Mouse (Mus musculus): ENCODE data around the gene Myo16. TPM values are rescaled to one million over a fixed set of nuclear protein-coding genes. Genes with fewer than 3 reads are reported as not detected.

Myo16 gene
- polyA plus RNA-seq, 1 experiment from 2014 or later: 0.50 TPM

GRCm38 (mm10) chr8:10474446-10474845 is 320.7 kb downstream of the Myo16 start:
- Histone ChIP-seq H3K27ac (no peak overlapping the region), H3K4me3 (no peak overlapping the region), H3K36me3 (replicated peaks) (no peaks in the 10 kb centered on the region), H3K9me3 (no peaks in the 10 kb centered on the region), H3K27me3 (ENCODE audit: poor library complexity, severe bottlenecking) (no peaks in the 10 kb centered on the region), H3K4me1 (0 out of 2 replicates have a peak, but pooled peaks cover 2% of the 10 kb centered on the region)
- 89% methylated on average over 3 of the region's 3 CpGs for WGBS
- no peak for DNase-seq (ENCODE audit: extremely low spot score, low spot score)

- H3K27me3 ChIP-seq (ENCODE audit: poor library complexity, severe bottlenecking): no peaks in the 10 kb centered on the region
- no peak overlapping the region for H3K27ac ChIP-seq
- WGBS: 91% methylated on average over 10 of the region's 10 CpGs
- no peak overlapping the region for H3K4me3 ChIP-seq
- no peaks in the 10 kb centered on the region for H3K9me3 ChIP-seq
- H3K4me1 ChIP-seq: 0 out of 2 replicates have a peak, but pooled peaks cover 2% of the 10 kb centered on the region
- no peaks in the 10 kb centered on the region for H3K36me3 ChIP-seq (replicated peaks)
- DNase-seq (ENCODE audit: extremely low spot score, low spot score): no peak
Measured at GRCm38 (mm10) chr8:10479059-10479458, 325.3 kb downstream of the Myo16 start.

- no peak overlapping the region for H3K27ac ChIP-seq
- no peak for DNase-seq (ENCODE audit: extremely low spot score, low spot score)
- no peaks in the 10 kb centered on the region for H3K4me1 ChIP-seq
- H3K9me3 ChIP-seq: no peaks in the 10 kb centered on the region
- H3K4me3 ChIP-seq: no peak overlapping the region
- H3K27me3 ChIP-seq (ENCODE audit: poor library complexity, severe bottlenecking): no peaks in the 10 kb centered on the region
- WGBS: 90% methylated on average over 8 of the region's 8 CpGs
- H3K36me3 ChIP-seq (replicated peaks): no peaks in the 10 kb centered on the region
Measured at GRCm38 (mm10) chr8:10480850-10481249, 327.1 kb downstream of the Myo16 start.

GRCm38 (mm10) chr8:10482064-10482463 is 328.4 kb downstream of the Myo16 start:
- no peak overlapping the region for H3K27ac ChIP-seq
- H3K9me3 ChIP-seq: no peaks in the 10 kb centered on the region
- no peak for DNase-seq (ENCODE audit: extremely low spot score, low spot score)
- WGBS: 88% methylated on average over 5 of the region's 5 CpGs
- no peak overlapping the region for H3K4me3 ChIP-seq
- no peaks in the 10 kb centered on the region for H3K27me3 ChIP-seq (ENCODE audit: poor library complexity, severe bottlenecking)
- H3K4me1 ChIP-seq: no peaks in the 10 kb centered on the region
- H3K36me3 ChIP-seq (replicated peaks): no peaks in the 10 kb centered on the region

- no peaks in the 10 kb centered on the region for H3K27me3 ChIP-seq (ENCODE audit: poor library complexity, severe bottlenecking)
- no peak overlapping the region for H3K4me3 ChIP-seq
- 82% methylated on average over 1 of the region's 1 CpGs for whole genome bisulfite sequencing
- no peak for DNase-seq (ENCODE audit: extremely low spot score, low spot score)
- no peaks in the 10 kb centered on the region for H3K9me3 ChIP-seq
- H3K27ac ChIP-seq: no peak overlapping the region
- no peaks in the 10 kb centered on the region for H3K36me3 ChIP-seq (replicated peaks)
- no peaks in the 10 kb centered on the region for H3K4me1 ChIP-seq
Measured at GRCm38 (mm10) chr8:10482880-10483279, 329.2 kb downstream of the Myo16 start.

- no peak overlapping the region for H3K4me3 ChIP-seq
- 78% methylated on average over 5 of the region's 5 CpGs for WGBS
Measured at GRCm38 (mm10) chr8:10483841-10484240, 330.1 kb downstream of the Myo16 start.

GRCm38 (mm10) chr8:10489738-10490419 is 336.2 kb downstream of the Myo16 start:
- H3K27ac ChIP-seq: no peak overlapping the region
- WGBS: 92% methylated on average over 10 of the region's 10 CpGs
- no peaks in the 10 kb centered on the region for H3K4me1 ChIP-seq
- H3K27me3 ChIP-seq (ENCODE audit: poor library complexity, severe bottlenecking): no peaks in the 10 kb centered on the region
- DNase-seq (ENCODE audit: extremely low spot score, low spot score): no peak
- H3K9me3 ChIP-seq: no peaks in the 10 kb centered on the region
- H3K36me3 ChIP-seq (replicated peaks): no peaks in the 10 kb centered on the region
- H3K4me3 ChIP-seq: no peak overlapping the region

More at GRCm38 (mm10) chr8:10483841-10484240, 330.1 kb downstream of the Myo16 start:
- Histone ChIP-seq H3K27me3 (ENCODE audit: poor library complexity, severe bottlenecking) (no peaks in the 10 kb centered on the region), H3K36me3 (replicated peaks) (no peaks in the 10 kb centered on the region), H3K4me1 (no peaks in the 10 kb centered on the region), H3K27ac (no peak overlapping the region), H3K9me3 (no peaks in the 10 kb centered on the region)
- DNase-seq (ENCODE audit: extremely low spot score, low spot score): no peak

GRCm38 (mm10) chr8:10490420-10490784 is 336.7 kb downstream of the Myo16 start:
- 97% methylated on average over 2 of the region's 2 CpGs for WGBS
- H3K27me3 ChIP-seq (ENCODE audit: poor library complexity, severe bottlenecking): no peaks in the 10 kb centered on the region
- H3K9me3 ChIP-seq: no peaks in the 10 kb centered on the region

GRCm38 (mm10) chr8:10490874-10491273 is 337.2 kb downstream of the Myo16 start:
- H3K27me3 ChIP-seq (ENCODE audit: poor library complexity, severe bottlenecking): no peaks in the 10 kb centered on the region
- 86% methylated on average over 6 of the region's 6 CpGs for WGBS

More at GRCm38 (mm10) chr8:10490420-10490784, 336.7 kb downstream of the Myo16 start:
- no peak for DNase-seq (ENCODE audit: extremely low spot score, low spot score)
- Histone ChIP-seq H3K27ac (no peak overlapping the region), H3K4me3 (no peak overlapping the region), H3K36me3 (replicated peaks) (no peaks in the 10 kb centered on the region), H3K4me1 (no peaks in the 10 kb centered on the region)

GRCm38 (mm10) chr8:10499846-10500245 is 346.1 kb downstream of the Myo16 start:
- 0 out of 2 replicates have a peak overlapping the region, but pooled peaks have one; percentile 44 for H3K27ac ChIP-seq
- WGBS: 25% methylated on average over 8 of the region's 8 CpGs
- no peaks in the 10 kb centered on the region for H3K36me3 ChIP-seq (replicated peaks)
- H3K4me3 ChIP-seq: no peak overlapping the region
- H3K27me3 ChIP-seq (ENCODE audit: poor library complexity, severe bottlenecking): no peaks in the 10 kb centered on the region
- H3K4me1 ChIP-seq: peaks cover 5% of the 10 kb centered on the region
- peaks cover 7% of the 10 kb centered on the region; the same call in 1 of the 2 replicates for H3K9me3 ChIP-seq
- DNase-seq (ENCODE audit: extremely low spot score, low spot score): no peak

More at GRCm38 (mm10) chr8:10490874-10491273, 337.2 kb downstream of the Myo16 start:
- no peak overlapping the region for H3K4me3 ChIP-seq
- peaks cover 1% of the 10 kb centered on the region; the same call in 1 of the 2 replicates for H3K9me3 ChIP-seq
- no peak for DNase-seq (ENCODE audit: extremely low spot score, low spot score)
- no peaks in the 10 kb centered on the region for H3K4me1 ChIP-seq
- no peaks in the 10 kb centered on the region for H3K36me3 ChIP-seq (replicated peaks)
- no peak overlapping the region for H3K27ac ChIP-seq

- 84% methylated on average over 6 of the region's 6 CpGs for WGBS
- DNase-seq (ENCODE audit: extremely low spot score, low spot score): no peak
Measured at GRCm38 (mm10) chr8:10500465-10500864, 346.8 kb downstream of the Myo16 start.

GRCm38 (mm10) chr8:10501750-10502149 is 348.0 kb downstream of the Myo16 start:
- DNase-seq (ENCODE audit: extremely low spot score, low spot score): no peak
- Histone ChIP-seq H3K9me3 (no peaks in the 10 kb centered on the region), H3K4me1 (peaks cover 5% of the 10 kb centered on the region), H3K36me3 (replicated peaks) (no peaks in the 10 kb centered on the region), H3K4me3 (no peak overlapping the region), H3K27ac (no peak overlapping the region), H3K27me3 (ENCODE audit: poor library complexity, severe bottlenecking) (no peaks in the 10 kb centered on the region)
- 95% methylated on average over 3 of the region's 3 CpGs for WGBS

More at GRCm38 (mm10) chr8:10500465-10500864, 346.8 kb downstream of the Myo16 start:
- H3K9me3 ChIP-seq: peaks cover 7% of the 10 kb centered on the region; the same call in 1 of the 2 replicates
- no peak overlapping the region for H3K27ac ChIP-seq
- H3K27me3 ChIP-seq (ENCODE audit: poor library complexity, severe bottlenecking): no peaks in the 10 kb centered on the region
- no peaks in the 10 kb centered on the region for H3K36me3 ChIP-seq (replicated peaks)
- H3K4me1 ChIP-seq: peaks cover 5% of the 10 kb centered on the region
- no peak overlapping the region for H3K4me3 ChIP-seq

GRCm38 (mm10) chr8:10512105-10512504 is 358.4 kb downstream of the Myo16 start:
- Histone ChIP-seq H3K27me3 (ENCODE audit: poor library complexity, severe bottlenecking) (no peaks in the 10 kb centered on the region), H3K4me3 (no peak overlapping the region), H3K36me3 (replicated peaks) (no peaks in the 10 kb centered on the region), H3K9me3 (no peaks in the 10 kb centered on the region), H3K27ac (no peak overlapping the region), H3K4me1 (no peaks in the 10 kb centered on the region)
- 87% methylated on average over 3 of the region's 3 CpGs for WGBS
- no peak for DNase-seq (ENCODE audit: extremely low spot score, low spot score)
